Mouse (Mus musculus) midbrain, embryonic 11.5 days (tissue): Measurements from ENCODE around the gene Abcg8. TPM values are rescaled to one million over a fixed set of nuclear protein-coding genes. Genes with fewer than 3 reads are reported as not detected.

ENCODE experiments used
- ATAC-seq: fragments of 200-750 bp; cut with Nextera tagmentation; 2 replicates; pipeline ENCODE4 v1.8.0; 2017; ENCODE audit warnings: moderate TSS enrichment, moderate library complexity; ENCODE audit not compliant: low FRiP score
- DNase-seq: peaks from one replicate; pipeline ENCODE4 v3.0.0; 2015; ENCODE audit warnings: low spot score; ENCODE audit errors: missing footprints
- H3K27ac ChIP-seq: fragments of 300-500 bp; sonication (generic); 2 replicates; pipeline ENCODE4 v1.5.1; 2014; ENCODE audit warnings: low read depth, low read length
- H3K27me3 ChIP-seq: fragments of 300-500 bp; sonication (generic); 2 replicates; pipeline ENCODE4 v1.6.1; 2014; ENCODE audit warnings: mild to moderate bottlenecking, low read length, moderate library complexity, mixed read lengths; ENCODE audit not compliant: control insufficient read depth, insufficient read depth
- H3K36me3 ChIP-seq: fragments of 300-500 bp; sonication (generic); 2 replicates; pipeline ENCODE4 v1.6.1; 2014; ENCODE audit warnings: mild to moderate bottlenecking, low read length, moderate library complexity, mixed read lengths; ENCODE audit not compliant: control insufficient read depth, insufficient read depth
- H3K4me1 ChIP-seq: fragments of 300-500 bp; sonication (generic); 2 replicates; pipeline ENCODE4 v1.6.1; 2014; ENCODE audit warnings: low read length; ENCODE audit not compliant: control insufficient read depth, insufficient read depth
- H3K4me2 ChIP-seq: fragments of 300-500 bp; sonication (generic); 2 replicates; pipeline ENCODE4 v1.6.1; 2014; ENCODE audit warnings: mild to moderate bottlenecking, moderate library complexity
- H3K4me3 ChIP-seq: fragments of 300-500 bp; sonication (generic); 2 replicates; pipeline ENCODE4 v1.5.1; 2014; ENCODE audit warnings: low read depth, low read length
- H3K9ac ChIP-seq: fragments of 300-500 bp; sonication (generic); 2 replicates; pipeline ENCODE4 v1.6.1; 2014; ENCODE audit warnings: low read length
- H3K9me3 ChIP-seq: fragments of 300-500 bp; sonication (generic); 2 replicates; pipeline ENCODE4 v1.6.1; 2016; ENCODE audit warnings: low read length; ENCODE audit not compliant: control insufficient read depth
- WGBS: fragments of 180-500 bp; shearing (Covaris S2); extraction: QIAGEN DNeasy Blood & Tissue Kit; methylation state at CpG from one replicate; pipeline ENCODE4 v1.1.7; 2014; 5-methylcytosine and 5-hydroxymethylcytosine counted together
- polyA plus RNA-seq: library from polyadenylated mRNA; unstranded; fragments of >200 nt; fragmentation: Nextera tagmentation; extraction: Ambion mirVana; gene quantifications from 2 replicates; pipeline ENCODE4 v1.2.1, GENCODE M21; 2014

Gene Abcg8
- polyA plus RNA-seq, 1 experiment from 2014 or later: not detected

GRCm38 (mm10) chr17:84672376-84673369 lies 3.4 kb upstream of the Abcg8 start:
- H3K36me3 ChIP-seq: no peaks in the 10 kb centered on the region
- no peak overlapping the region for H3K9ac ChIP-seq
- ATAC-seq (no peak), DNase-seq (peak; percentile 57)
- H3K27me3 ChIP-seq: 0 out of 2 replicates have a peak, but pooled peaks cover 2% of the 10 kb centered on the region
- H3K9me3 ChIP-seq: no peaks in the 10 kb centered on the region
- H3K4me2 ChIP-seq: no peak overlapping the region
- H3K4me3 ChIP-seq: no peak overlapping the region
- peaks cover 2% of the 10 kb centered on the region; the same call in 1 of the 2 replicates for H3K4me1 ChIP-seq
- no peak overlapping the region for H3K27ac ChIP-seq
- 76% methylated on average over 16 of the region's 16 CpGs for WGBS

GRCm38 (mm10) chr17:84674048-84674447 lies 2.1 kb upstream of the Abcg8 start:
- Histone ChIP-seq H3K36me3 (no peaks in the 10 kb centered on the region), H3K27ac (no peak overlapping the region), H3K9me3 (no peaks in the 10 kb centered on the region), H3K27me3 (0 out of 2 replicates have a peak, but pooled peaks cover 2% of the 10 kb centered on the region), H3K9ac (no peak overlapping the region), H3K4me2 (no peak overlapping the region), H3K4me3 (no peak overlapping the region), H3K4me1 (peaks cover 2% of the 10 kb centered on the region; the same call in 1 of the 2 replicates)
- peak; percentile 80 for DNase-seq
- ATAC-seq: peak; percentile 54
- WGBS: 3% methylated on average over 7 of the region's 7 CpGs

GRCm38 (mm10) chr17:84675204-84675603 lies 898 bp upstream of the Abcg8 start:
- H3K36me3 ChIP-seq: no peaks in the 10 kb centered on the region
- peaks cover 2% of the 10 kb centered on the region; the same call in 1 of the 2 replicates for H3K4me1 ChIP-seq
- H3K9ac ChIP-seq: no peak overlapping the region
- DNase-seq: peak; percentile 70
- H3K27me3 ChIP-seq: 0 out of 2 replicates have a peak, but pooled peaks cover 2% of the 10 kb centered on the region
- ATAC-seq: no peak
- H3K4me3 ChIP-seq: no peak overlapping the region
- 45% methylated on average over 4 of the region's 4 CpGs for WGBS
- no peaks in the 10 kb centered on the region for H3K9me3 ChIP-seq
- no peak overlapping the region for H3K27ac ChIP-seq
- no peak overlapping the region for H3K4me2 ChIP-seq

- H3K27ac ChIP-seq: no peak overlapping the region
- 0 out of 2 replicates have a peak, but pooled peaks cover 2% of the 10 kb centered on the region for H3K27me3 ChIP-seq
- no peak overlapping the region for H3K4me3 ChIP-seq
- WGBS: 91% methylated on average over 11 of the region's 11 CpGs
- DNase-seq (peak; percentile 81), ATAC-seq (no peak)
- peaks cover 2% of the 10 kb centered on the region; the same call in 1 of the 2 replicates for H3K4me1 ChIP-seq
- no peak overlapping the region for H3K4me2 ChIP-seq
- H3K36me3 ChIP-seq: no peaks in the 10 kb centered on the region
- no peaks in the 10 kb centered on the region for H3K9me3 ChIP-seq
- H3K9ac ChIP-seq: no peak overlapping the region
Measured at GRCm38 (mm10) chr17:84677595-84677994, 1.5 kb downstream of the Abcg8 start.

- DNase-seq (no peak), ATAC-seq (no peak)
- no peak overlapping the region for H3K9ac ChIP-seq
- no peak overlapping the region for H3K4me3 ChIP-seq
- H3K27ac ChIP-seq: no peak overlapping the region
- H3K36me3 ChIP-seq: no peaks in the 10 kb centered on the region
- H3K4me1 ChIP-seq: no peaks in the 10 kb centered on the region
- no peak overlapping the region for H3K4me2 ChIP-seq
- WGBS: 68% methylated on average over 3 of the region's 3 CpGs
- no peaks in the 10 kb centered on the region for H3K27me3 ChIP-seq
- no peaks in the 10 kb centered on the region for H3K9me3 ChIP-seq
Measured at GRCm38 (mm10) chr17:84681670-84682069, 5.6 kb downstream of the Abcg8 start.

- Histone ChIP-seq H3K4me2 (no peak within 1 kb of the TSS), H3K36me3 (no peaks in the 10 kb centered on the region), H3K9me3 (no peaks in the 10 kb centered on the region), H3K27me3 (no peaks in the 10 kb centered on the region), H3K4me1 (no peaks in the 10 kb centered on the region), H3K4me3 (no peak within 1 kb of the TSS), H3K9ac (no peak within 1 kb of the TSS), H3K27ac (no peak within 1 kb of the TSS)
- ATAC-seq (no peak), DNase-seq (no peak)
- 80% methylated on average over 18 of the region's 18 CpGs for WGBS
Measured at GRCm38 (mm10) chr17:84682734-84683717, 6.9 kb downstream of the Abcg8 start, which contains the start of gene Abcg5. Abcg5 (minus strand) TSS chr17:84683011.

GRCm38 (mm10) chr17:84684284-84684683 lies 8.2 kb downstream of the Abcg8 start:
- Histone ChIP-seq H3K36me3 (no peaks in the 10 kb centered on the region), H3K27ac (no peak overlapping the region), H3K4me2 (no peak overlapping the region), H3K9me3 (no peaks in the 10 kb centered on the region), H3K4me1 (no peaks in the 10 kb centered on the region), H3K9ac (no peak overlapping the region), H3K27me3 (no peaks in the 10 kb centered on the region), H3K4me3 (no peak overlapping the region)
- WGBS: 56% methylated on average over 6 of the region's 6 CpGs
- DNase-seq (no peak), ATAC-seq (no peak)

- H3K4me2 ChIP-seq: no peak overlapping the region
- H3K27ac ChIP-seq: no peak overlapping the region
- H3K9me3 ChIP-seq: no peaks in the 10 kb centered on the region
- no peak overlapping the region for H3K4me3 ChIP-seq
- no peaks in the 10 kb centered on the region for H3K4me1 ChIP-seq
- no peaks in the 10 kb centered on the region for H3K36me3 ChIP-seq
- H3K9ac ChIP-seq: no peak overlapping the region
- 86% methylated on average over 4 of the region's 4 CpGs for WGBS
- H3K27me3 ChIP-seq: no peaks in the 10 kb centered on the region
- ATAC-seq (no peak), DNase-seq (no peak)
Measured at GRCm38 (mm10) chr17:84685286-84685685, 9.2 kb downstream of the Abcg8 start.
